Mouse (Mus musculus) small intestine, adult 2 months (tissue): Measurements from ENCODE around the gene Ust. TPM values are rescaled to one million over a fixed set of nuclear protein-coding genes. Genes with fewer than 3 reads are reported as not detected.

Source experiments
- H3K27ac ChIP-seq: fragments of 200-500 bp; 2 replicates; pipeline ENCODE4 v1.5.1; 2012; ENCODE audit warnings: low read depth, low read length, control low read depth, inconsistent platforms; ENCODE audit not compliant: insufficient read depth
- H3K27me3 ChIP-seq: fragments of 200-500 bp; 2 replicates; pipeline ENCODE4 v1.6.1; 2012; ENCODE audit warnings: mild to moderate bottlenecking, moderate library complexity, low read length, inconsistent platforms; ENCODE audit not compliant: control insufficient read depth, insufficient read depth
- H3K36me3 ChIP-seq: fragments of 200-500 bp; 2 replicates; pipeline ENCODE4 v1.6.1; 2012; ENCODE audit warnings: mild to moderate bottlenecking, low read length, control low read depth, inconsistent platforms; ENCODE audit not compliant: control insufficient read depth, insufficient read depth
- H3K4me1 ChIP-seq: fragments of 200-500 bp; 2 replicates; pipeline ENCODE4 v1.6.1; 2012; ENCODE audit warnings: low read length, inconsistent platforms, mixed read lengths; ENCODE audit not compliant: control insufficient read depth, insufficient read depth, insufficient read length
- H3K4me3 ChIP-seq: fragments of 200-500 bp; 2 replicates; pipeline ENCODE4 v1.5.1; 2012; ENCODE audit warnings: low read depth, mild to moderate bottlenecking, control low read depth, inconsistent platforms, low read length, moderate library complexity
- CTCF ChIP-seq: fragments of 200-500 bp; IDR thresholded peaks from 2 replicates; pipeline ENCODE4 v1.5.1; 2012; ENCODE audit warnings: low read depth, mild to moderate bottlenecking, control low read depth, inconsistent platforms, low read length, moderate library complexity, mixed read lengths; ENCODE audit not compliant: insufficient replicate concordance, insufficient read length; ENCODE audit errors: extremely low read depth
- POLR2A ChIP-seq: fragments of 200-500 bp; IDR thresholded peaks from 2 replicates; pipeline ENCODE4 v1.6.1; 2012; ENCODE audit warnings: low read depth, mild to moderate bottlenecking, control low read depth, inconsistent platforms, low read length, moderate library complexity
- WGBS: fragments of 180-500 bp; shearing (Covaris S2); methylation state at CpG from one replicate; pipeline ENCODE4 v1.1.7; 2018; 5-methylcytosine and 5-hydroxymethylcytosine counted together
- polyA plus RNA-seq: library from polyadenylated mRNA; depleted of rRNA; stranded (reverse); fragments of >200 nt; gene quantifications from 2 replicates; pipeline ENCODE4 v1.2.3, GENCODE M21; 2012

Ust gene
- polyA plus RNA-seq, 1 experiment: 0.33 TPM

- Histone ChIP-seq H3K4me3 (no peak overlapping the region), H3K36me3 (no peaks in the 10 kb centered on the region), H3K27me3 (no peaks in the 10 kb centered on the region), H3K4me1 (no peaks in the 10 kb centered on the region), H3K27ac (no peak overlapping the region)
- 89% methylated on average over 12 of the region's 12 CpGs for WGBS
- TF ChIP-seq CTCF: no peak
- no peak for TF ChIP-seq POLR2A
Measured at GRCm38 (mm10) chr10:8471995-8472394, 46.6 kb downstream of the Ust start.

- Histone ChIP-seq H3K27ac (no peak overlapping the region), H3K27me3 (no peaks in the 10 kb centered on the region), H3K4me1 (no peaks in the 10 kb centered on the region), H3K36me3 (no peaks in the 10 kb centered on the region), H3K4me3 (no peak overlapping the region)
- no peak for TF ChIP-seq POLR2A
- no peak for TF ChIP-seq CTCF
- 83% methylated on average over 5 of the region's 5 CpGs for WGBS
Measured at GRCm38 (mm10) chr10:8471012-8471411, 47.6 kb downstream of the Ust start.

- Histone ChIP-seq H3K4me1 (no peaks in the 10 kb centered on the region), H3K27ac (no peak overlapping the region), H3K27me3 (no peaks in the 10 kb centered on the region), H3K4me3 (no peak overlapping the region), H3K36me3 (no peaks in the 10 kb centered on the region)
- no peak for TF ChIP-seq POLR2A
- TF ChIP-seq CTCF: no peak
- WGBS: 70% methylated on average over 3 of the region's 3 CpGs
Measured at GRCm38 (mm10) chr10:8469516-8469915, 49.1 kb downstream of the Ust start.

GRCm38 (mm10) chr10:8468651-8469386, 49.8 kb downstream of the Ust start:
- H3K27ac ChIP-seq: no peak overlapping the region
- H3K36me3 ChIP-seq: no peaks in the 10 kb centered on the region
- no peaks in the 10 kb centered on the region for H3K4me1 ChIP-seq
- 79% methylated on average over 5 of the region's 5 CpGs for whole genome bisulfite sequencing
- TF ChIP-seq CTCF: no peak
- TF ChIP-seq POLR2A: no peak
- H3K27me3 ChIP-seq: no peaks in the 10 kb centered on the region
- no peak overlapping the region for H3K4me3 ChIP-seq

GRCm38 (mm10) chr10:8465918-8466317, 52.7 kb downstream of the Ust start:
- no peak overlapping the region for H3K27ac ChIP-seq
- no peak for TF ChIP-seq CTCF
- TF ChIP-seq POLR2A: no peak
- no peak overlapping the region for H3K4me3 ChIP-seq
- WGBS: 64% methylated on average over 3 of the region's 3 CpGs
- no peaks in the 10 kb centered on the region for H3K27me3 ChIP-seq
- H3K36me3 ChIP-seq: no peaks in the 10 kb centered on the region
- H3K4me1 ChIP-seq: no peaks in the 10 kb centered on the region

GRCm38 (mm10) chr10:8465216-8465615, 53.4 kb downstream of the Ust start:
- Histone ChIP-seq H3K4me1 (no peaks in the 10 kb centered on the region), H3K4me3 (no peak overlapping the region), H3K27ac (no peak overlapping the region), H3K27me3 (no peaks in the 10 kb centered on the region), H3K36me3 (no peaks in the 10 kb centered on the region)
- 85% methylated on average over 1 of the region's 1 CpGs for WGBS
- no peak for TF ChIP-seq POLR2A
- TF ChIP-seq CTCF: no peak

GRCm38 (mm10) chr10:8461372-8461771, 57.3 kb downstream of the Ust start:
- Histone ChIP-seq H3K27me3 (no peaks in the 10 kb centered on the region), H3K4me1 (no peaks in the 10 kb centered on the region), H3K4me3 (no peak overlapping the region), H3K36me3 (no peaks in the 10 kb centered on the region), H3K27ac (no peak overlapping the region)
- 72% methylated on average over 5 of the region's 5 CpGs for WGBS
- TF ChIP-seq POLR2A (no peak), CTCF (no peak)

- 50% methylated on average over 1 of the region's 1 CpGs for WGBS
- H3K4me3 ChIP-seq: no peak overlapping the region
- no peaks in the 10 kb centered on the region for H3K36me3 ChIP-seq
- no peaks in the 10 kb centered on the region for H3K4me1 ChIP-seq
- no peak overlapping the region for H3K27ac ChIP-seq
- no peak for TF ChIP-seq POLR2A
- TF ChIP-seq CTCF: no peak
- H3K27me3 ChIP-seq: no peaks in the 10 kb centered on the region
Measured at GRCm38 (mm10) chr10:8454711-8455110, 63.9 kb downstream of the Ust start.
